Mouse (Mus musculus) MEL (cell line): ENCODE results near the gene Chd9.
A peak's percentile ranks its signal among the peaks of the same experiment; 100 is the strongest.

Source experiments
- CHD2 ChIP-seq: IDR thresholded peaks from 2 replicates; pipeline ENCODE4 v1.6.1; 2011; ENCODE audit warnings: low read length, improper control_type of control experiment
- CTCF ChIP-seq, 3 experiments: IDR thresholded peaks in 2 of 3; conservative IDR thresholded peaks in 1 of 3; 2 replicates each; pipeline ENCODE4 v1.5.1; 2011 to 2012; ENCODE audit warnings: low read length in 3 of 3, low read depth in 2 of 3, mild to moderate bottlenecking in 2 of 3, improper control_type of control experiment in 1 of 3, inconsistent platforms in 1 of 3, mixed read lengths in 1 of 3, moderate library complexity in 1 of 3; ENCODE audit not compliant: control insufficient read depth in 1 of 3, insufficient read depth in 1 of 3, poor library complexity in 1 of 3, severe bottlenecking in 1 of 3
- EP300 ChIP-seq, 2 experiments: IDR thresholded peaks; 2 replicates each; pipeline ENCODE4 v1.6.1; 2011; ENCODE audit warnings: improper control_type of control experiment in 2 of 2, low read length in 2 of 2, low read depth in 1 of 2, mild to moderate bottlenecking in 1 of 2
- KAT2A ChIP-seq: conservative IDR thresholded peaks from 2 replicates; pipeline ENCODE4 v1.6.1; 2012; ENCODE audit warnings: low read depth, low read length, improper control_type of control experiment, inconsistent platforms
- MAX ChIP-seq: IDR thresholded peaks from 2 replicates; pipeline ENCODE4 v1.6.1; 2011; ENCODE audit warnings: low read length, improper control_type of control experiment
- MYC ChIP-seq: IDR thresholded peaks from 2 replicates; pipeline ENCODE4 v1.6.1; 2011; ENCODE audit warnings: low read depth, mild to moderate bottlenecking, low read length, improper control_type of control experiment, moderate library complexity
- POLR2A ChIP-seq, 2 experiments: IDR thresholded peaks; 2 replicates each; pipeline ENCODE4 v1.6.1; 2011 to 2012; ENCODE audit warnings: low read length in 2 of 2, mild to moderate bottlenecking in 2 of 2, control low read depth in 1 of 2, improper control_type of control experiment in 1 of 2, low read depth in 1 of 2, moderate library complexity in 1 of 2; ENCODE audit not compliant: control insufficient read depth in 1 of 2, insufficient read depth in 1 of 2, poor library complexity in 1 of 2
- POLR2AphosphoS2 ChIP-seq: IDR thresholded peaks from 2 replicates; pipeline ENCODE4 v1.6.1; 2011; ENCODE audit warnings: low read length, improper control_type of control experiment
- SMC3 ChIP-seq: IDR thresholded peaks from 2 replicates; pipeline ENCODE4 v1.6.1; 2011; ENCODE audit warnings: low read depth, low read length, improper control_type of control experiment
- ZKSCAN1 ChIP-seq: IDR thresholded peaks from 2 replicates; pipeline ENCODE4 v1.6.1; 2012; ENCODE audit warnings: low read depth, mild to moderate bottlenecking, inconsistent platforms, low read length, improper control_type of control experiment, moderate library complexity
- ZMIZ1 ChIP-seq: IDR thresholded peaks from 2 replicates; pipeline ENCODE4 v1.6.1; 2012; ENCODE audit warnings: low read depth, mild to moderate bottlenecking, inconsistent platforms, low read length, improper control_type of control experiment, moderate library complexity

DNA sequence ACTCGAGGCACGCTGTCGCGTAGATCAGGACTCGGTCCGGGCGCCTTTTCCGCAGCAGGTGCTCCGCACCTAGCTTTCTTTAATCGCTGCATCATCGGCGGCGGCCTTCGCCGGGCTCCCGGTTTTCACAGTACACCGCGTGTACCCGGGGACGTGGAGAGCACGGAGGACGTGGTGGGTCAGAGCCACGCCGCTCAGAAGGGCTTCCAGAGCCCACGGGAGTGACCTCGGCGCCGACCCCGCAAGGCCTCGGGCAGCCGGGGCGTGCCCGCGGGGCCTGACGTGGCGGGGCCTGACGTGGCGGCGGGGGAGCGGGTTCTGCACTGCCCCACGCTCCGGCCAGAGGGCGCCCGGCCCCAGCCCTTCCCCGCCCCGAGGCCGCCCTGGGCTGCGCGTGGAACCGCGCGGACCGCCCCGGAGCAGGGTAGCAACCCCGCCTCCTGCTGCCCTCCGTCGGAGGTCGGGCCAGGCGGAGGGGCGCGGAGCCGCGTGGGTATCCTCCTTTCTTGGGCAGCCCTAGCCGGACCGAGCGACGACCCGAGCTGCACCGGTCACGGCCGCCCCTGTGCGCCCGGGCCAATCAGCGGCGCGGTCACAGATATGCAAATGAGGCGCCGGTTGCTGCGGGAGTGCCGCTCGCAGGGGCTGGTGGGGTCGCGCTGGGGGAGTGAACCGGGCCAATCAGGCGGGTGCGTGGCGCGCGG, 79.8 kb downstream of the Chd9 start:
- peak; percentile 62 to 76; a peak in 2 of 4 replicates for TF ChIP-seq POLR2A (IDR thresholded peaks at IDR 0.05; ENCODE audit: control insufficient read depth in 1 of 2, insufficient read depth in 1 of 2, low read depth in 1 of 2, low read length in 2 of 2, poor library complexity in 1 of 2)
- peak; percentile 59; the same call in 1 of the 2 replicates for TF ChIP-seq POLR2AphosphoS2
- TF ChIP-seq CTCF (IDR thresholded peaks at IDR 0.05 in 2 of 3, conservative IDR thresholded peaks at IDR 0.05 in 1 of 3; ENCODE audit: control insufficient read depth in 1 of 3, insufficient read depth in 1 of 3, low read depth in 2 of 3, low read length in 3 of 3, poor library complexity in 1 of 3, severe bottlenecking in 1 of 3): peak in 2 of 3 experiments; percentile 49 to 66; a peak in 4 of 6 replicates
- TF ChIP-seq EP300 (IDR thresholded peaks at IDR 0.05; ENCODE audit: low read depth in 1 of 2, low read length in 2 of 2): no peak
- TF ChIP-seq KAT2A: no peak
- no peak for TF ChIP-seq CHD2
- no peak for TF ChIP-seq ZKSCAN1
- no peak for TF ChIP-seq SMC3
- no peak for TF ChIP-seq MYC
- no peak for TF ChIP-seq MAX
- peak; percentile 56; the same call in 1 of the 2 replicates for TF ChIP-seq ZMIZ1
